Mouse (Mus musculus): ENCODE measurements around the gene Ssx2ip. TPM values are rescaled to one million over a fixed set of nuclear protein-coding genes. Genes with fewer than 3 reads are reported as not detected.

Ssx2ip gene
- polyA plus RNA-seq, 1 experiment from 2014 or later = 33.7 TPM

DNA sequence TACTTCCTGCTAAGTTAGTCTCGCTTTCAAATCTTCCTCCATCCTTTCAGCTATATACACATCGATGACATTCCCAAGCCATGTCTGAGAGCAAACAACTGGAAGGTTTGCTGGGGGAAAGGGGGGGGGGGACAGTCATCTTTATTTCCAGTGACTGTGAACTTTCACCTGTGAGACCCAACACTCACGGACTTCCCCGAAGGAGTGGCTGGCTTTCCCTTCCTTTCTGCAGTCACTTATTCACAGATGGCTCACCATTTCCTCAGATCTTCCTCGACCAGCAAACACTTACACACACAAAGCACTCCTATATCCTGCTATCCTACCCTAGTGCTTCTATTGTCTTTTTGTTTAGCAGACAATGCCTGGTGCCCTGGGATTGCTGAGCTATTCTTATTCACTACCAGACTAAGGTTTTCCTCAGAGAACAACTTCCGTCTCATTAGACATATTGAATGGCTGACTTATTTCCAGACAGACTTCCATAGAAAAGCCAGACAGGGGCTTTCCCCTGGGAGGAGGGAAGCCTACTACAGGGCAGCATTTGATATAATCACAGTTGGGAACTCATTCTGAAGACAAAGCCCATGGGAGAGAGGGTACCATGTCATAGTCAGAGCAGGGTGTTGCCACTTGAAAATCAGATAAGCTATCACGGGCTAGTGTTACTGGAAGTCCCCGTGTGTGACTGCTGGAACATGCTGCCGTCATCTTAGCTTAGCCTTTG is 24.5 kb upstream of the Ssx2ip start:
- Histone ChIP-seq H3K9me3 (0 out of 2 replicates have a peak, but pooled peaks cover 3% of the 10 kb centered on the region), H3K27ac (peak overlapping the region; percentile 65)
- ATAC-seq (ENCODE audit: low FRiP score) = peak; percentile 78

DNA sequence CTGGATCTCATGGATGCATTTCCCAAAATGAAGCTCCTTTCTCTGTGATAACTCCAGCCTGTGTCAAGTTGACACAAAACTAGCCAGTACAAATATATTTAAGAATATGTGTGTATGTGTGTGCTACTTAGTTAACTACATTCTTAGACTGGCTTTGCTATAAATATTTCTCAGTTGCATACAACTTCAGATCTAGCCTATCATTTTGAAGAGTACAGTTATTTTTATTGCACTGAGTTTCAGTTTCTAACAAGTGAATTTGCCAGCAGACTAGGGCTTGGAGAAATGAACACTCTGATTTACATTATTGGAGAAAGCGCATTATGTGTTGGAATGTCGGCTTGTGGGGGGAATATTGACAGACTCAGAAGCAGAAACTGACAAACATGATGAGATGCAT is 23.6 kb upstream of the Ssx2ip start:
- Histone ChIP-seq H3K9me3 (0 out of 2 replicates have a peak, but pooled peaks cover 3% of the 10 kb centered on the region), H3K4me3 (replicated peaks) (no peak overlapping the region), H3K27me3 (peaks cover 14% of the 10 kb centered on the region; the same call in 1 of the 2 replicates), H3K27ac (no peak overlapping the region), H3K9ac (no peak overlapping the region), H3K4me1 (peaks cover 9% of the 10 kb centered on the region), H3K36me3 (replicated peaks) (no peaks in the 10 kb centered on the region), H3K4me2 (no peak overlapping the region)
- 87% methylated on average over 2 of the region's 2 CpGs for WGBS
- no peak for ATAC-seq (ENCODE audit: low FRiP score)

More for the DNA sequence above, 24.5 kb upstream of the Ssx2ip start:
- no peaks in the 10 kb centered on the region for H3K36me3 ChIP-seq (replicated peaks)
- H3K4me2 ChIP-seq = peak overlapping the region; percentile 31
- WGBS = 10% methylated on average over 9 of the region's 9 CpGs
- H3K27me3 ChIP-seq = peaks cover 14% of the 10 kb centered on the region; the same call in 1 of the 2 replicates
- no peak overlapping the region for H3K9ac ChIP-seq
- no peak overlapping the region for H3K4me3 ChIP-seq (replicated peaks)
- peaks cover 14% of the 10 kb centered on the region for H3K4me1 ChIP-seq

DNA sequence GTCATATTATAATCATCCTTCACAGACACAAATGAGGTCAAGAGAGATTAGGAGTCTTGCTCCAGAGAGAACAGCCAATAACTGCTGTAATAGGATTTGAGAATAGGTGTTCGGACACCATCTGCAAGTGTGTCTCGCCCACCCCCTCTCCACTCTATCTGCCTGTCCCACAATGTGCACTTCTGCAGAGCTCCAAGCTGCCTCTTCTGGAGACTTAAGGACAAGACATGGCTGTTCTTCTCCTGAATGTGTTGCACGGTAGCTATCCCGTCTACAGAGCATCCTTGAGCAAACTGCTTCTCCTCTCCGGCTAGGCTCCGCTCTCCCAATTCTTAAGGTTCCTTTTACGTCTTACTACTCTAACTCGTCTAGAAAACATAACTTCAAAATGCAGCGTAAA is 23.0 kb upstream of the Ssx2ip start:
- H3K27ac ChIP-seq = no peak overlapping the region
- H3K4me1 ChIP-seq = peaks cover 9% of the 10 kb centered on the region
- no peak overlapping the region for H3K4me2 ChIP-seq
- H3K36me3 ChIP-seq (replicated peaks) = no peaks in the 10 kb centered on the region
- 93% methylated on average over 9 of the region's 9 CpGs for WGBS
- no peak overlapping the region for H3K4me3 ChIP-seq (replicated peaks)
- peaks cover 14% of the 10 kb centered on the region; the same call in 1 of the 2 replicates for H3K27me3 ChIP-seq
- no peak overlapping the region for H3K9ac ChIP-seq
- H3K9me3 ChIP-seq = 0 out of 2 replicates have a peak, but pooled peaks cover 3% of the 10 kb centered on the region
- no peak for ATAC-seq (ENCODE audit: low FRiP score)

DNA sequence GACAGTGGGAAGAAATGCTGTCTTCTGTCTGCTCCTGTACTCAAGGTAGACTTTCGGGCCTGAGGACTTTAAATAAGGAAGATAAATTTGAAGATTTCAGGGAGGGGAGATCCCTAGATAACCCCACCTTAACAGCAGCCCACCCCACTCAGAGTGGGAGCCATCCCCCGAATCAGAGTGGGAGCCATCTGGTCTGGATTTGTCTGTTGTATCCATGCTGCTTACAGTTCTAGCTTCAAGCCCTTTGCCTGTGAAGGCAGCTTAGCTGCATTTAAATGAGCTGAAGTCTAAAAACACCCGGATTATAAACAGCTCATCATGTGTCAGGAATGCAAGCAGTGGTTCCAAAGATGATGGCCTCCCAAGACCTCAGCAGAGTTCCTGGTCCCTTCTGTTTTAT is 17.6 kb upstream of the Ssx2ip start:
- Histone ChIP-seq H3K27ac (no peak overlapping the region), H3K27me3 (no peaks in the 10 kb centered on the region), H3K4me3 (replicated peaks) (no peak overlapping the region), H3K36me3 (replicated peaks) (no peaks in the 10 kb centered on the region), H3K9me3 (0 out of 2 replicates have a peak, but pooled peaks cover 3% of the 10 kb centered on the region), H3K9ac (no peak overlapping the region), H3K4me1 (0 out of 2 replicates have a peak, but pooled peaks cover 2% of the 10 kb centered on the region), H3K4me2 (no peak overlapping the region)
- no peak for ATAC-seq (ENCODE audit: low FRiP score)
- WGBS = 74% methylated on average over 3 of the region's 3 CpGs

DNA sequence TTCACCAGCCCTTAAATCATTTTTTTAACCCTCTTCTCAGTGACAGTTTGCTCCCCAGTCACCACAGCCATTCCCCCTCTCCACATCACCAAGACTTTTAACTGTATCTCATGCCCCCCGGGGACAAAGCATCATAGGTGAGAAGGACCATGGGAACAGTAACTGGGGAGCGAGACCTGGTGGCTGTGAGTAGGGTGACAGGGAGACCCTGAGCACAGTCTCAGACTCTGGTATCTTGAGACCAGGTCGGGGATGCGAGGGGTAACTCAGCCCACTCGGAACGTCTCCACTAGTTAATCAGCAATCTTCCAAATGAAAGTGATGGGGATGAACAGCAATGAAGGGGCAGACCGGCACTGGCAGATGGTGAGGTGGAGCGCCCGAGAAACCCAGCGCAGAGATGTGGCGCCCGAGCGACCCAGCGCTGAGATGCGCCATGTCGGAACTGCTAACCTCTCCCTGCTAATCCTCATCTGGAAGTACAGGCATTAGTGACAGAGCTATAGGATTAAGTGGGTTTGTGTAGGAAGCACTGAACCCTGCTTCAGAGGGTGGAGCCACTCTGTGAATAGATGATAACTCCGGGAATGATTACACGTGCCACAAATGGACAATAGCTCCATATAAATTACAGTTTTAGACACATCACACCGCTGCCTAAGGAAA is 11.7 kb upstream of the Ssx2ip start:
- no peaks in the 10 kb centered on the region for H3K36me3 ChIP-seq (replicated peaks)
- H3K27ac ChIP-seq = no peak overlapping the region
- H3K4me2 ChIP-seq = peak overlapping the region; percentile 17; the same call in 1 of the 2 replicates
- WGBS = 73% methylated on average over 19 of the region's 19 CpGs
- no peaks in the 10 kb centered on the region for H3K9me3 ChIP-seq
- H3K4me1 ChIP-seq = peaks cover 9% of the 10 kb centered on the region; the same call in 1 of the 2 replicates
- H3K9ac ChIP-seq = no peak overlapping the region
- no peaks in the 10 kb centered on the region for H3K27me3 ChIP-seq
- no peak overlapping the region for H3K4me3 ChIP-seq (replicated peaks)
- peak; percentile 49 for ATAC-seq (ENCODE audit: low FRiP score)

GRCm38 (mm10) chr3:146393641-146394100 is 10.8 kb upstream of the Ssx2ip start:
- Histone ChIP-seq H3K4me3 (replicated peaks) (no peak overlapping the region), H3K27ac (no peak overlapping the region), H3K4me2 (no peak overlapping the region), H3K9ac (no peak overlapping the region), H3K9me3 (no peaks in the 10 kb centered on the region), H3K4me1 (peaks cover 9% of the 10 kb centered on the region; the same call in 1 of the 2 replicates), H3K36me3 (replicated peaks) (no peaks in the 10 kb centered on the region), H3K27me3 (no peaks in the 10 kb centered on the region)
- WGBS = 32% methylated on average over 7 of the region's 7 CpGs
- no peak for ATAC-seq (ENCODE audit: low FRiP score)

DNA sequence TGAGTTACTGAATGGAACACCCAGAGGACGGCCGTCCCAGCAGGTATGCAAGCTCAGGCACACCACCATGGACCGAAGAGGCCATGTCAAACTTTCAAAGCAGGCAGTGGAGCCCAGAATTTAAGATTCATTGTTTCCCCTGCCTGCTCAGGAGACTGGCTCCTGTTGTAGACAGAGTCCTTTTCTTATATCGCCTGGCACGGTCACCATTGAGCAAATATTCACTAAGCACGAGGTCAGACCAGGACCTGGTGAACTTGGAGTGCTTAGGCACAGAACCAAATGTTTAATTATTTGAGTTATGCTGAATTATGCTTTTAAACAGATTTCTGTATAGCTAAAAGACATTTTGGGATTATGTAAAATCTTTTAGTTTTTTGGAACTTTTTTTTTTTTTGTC is 8.2 kb upstream of the Ssx2ip start:
- H3K27me3 ChIP-seq = no peaks in the 10 kb centered on the region
- ATAC-seq (ENCODE audit: low FRiP score) = no peak
- 79% methylated on average over 6 of the region's 6 CpGs for WGBS
- H3K9ac ChIP-seq = no peak overlapping the region
- no peaks in the 10 kb centered on the region for H3K36me3 ChIP-seq (replicated peaks)
- no peak overlapping the region for H3K27ac ChIP-seq
- no peak overlapping the region for H3K4me3 ChIP-seq (replicated peaks)
- H3K4me2 ChIP-seq = no peak overlapping the region
- H3K9me3 ChIP-seq = no peaks in the 10 kb centered on the region
- peaks cover 9% of the 10 kb centered on the region; the same call in 1 of the 2 replicates for H3K4me1 ChIP-seq

DNA sequence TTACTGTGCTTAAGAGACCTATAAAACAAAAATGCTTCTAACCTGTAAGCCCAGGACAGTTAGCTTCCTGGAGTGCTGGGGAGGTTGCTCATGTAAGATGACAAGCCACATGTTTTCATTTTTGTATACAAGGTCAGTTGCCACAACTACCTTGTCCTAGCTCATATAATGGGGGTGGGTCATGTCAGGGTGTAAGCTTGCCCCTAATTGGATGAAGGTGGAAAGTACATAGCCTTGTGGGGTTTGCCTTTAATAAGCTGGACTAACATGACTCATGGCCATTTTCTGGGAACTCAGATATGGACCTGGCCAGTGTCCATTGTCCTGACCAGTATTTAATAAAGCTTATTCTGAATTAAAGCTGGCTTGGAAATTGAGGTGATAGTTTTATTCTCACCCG is 7.5 kb upstream of the Ssx2ip start:
- Histone ChIP-seq H3K4me3 (replicated peaks) (no peak overlapping the region), H3K27ac (no peak overlapping the region), H3K9ac (no peak overlapping the region), H3K4me1 (peaks cover 9% of the 10 kb centered on the region; the same call in 1 of the 2 replicates), H3K36me3 (replicated peaks) (no peaks in the 10 kb centered on the region), H3K9me3 (no peaks in the 10 kb centered on the region), H3K27me3 (no peaks in the 10 kb centered on the region), H3K4me2 (no peak overlapping the region)
- no peak for ATAC-seq (ENCODE audit: low FRiP score)
- WGBS = 92% methylated on average over 1 of the region's 1 CpGs

- Histone ChIP-seq H3K9me3 (peaks cover 4% of the 10 kb centered on the region; the same call in 1 of the 2 replicates), H3K36me3 (replicated peaks) (no peaks in the 10 kb centered on the region), H3K9ac (no peak overlapping the region), H3K27me3 (no peaks in the 10 kb centered on the region), H3K27ac (no peak overlapping the region), H3K4me2 (no peak overlapping the region), H3K4me3 (replicated peaks) (no peak overlapping the region), H3K4me1 (peaks cover 9% of the 10 kb centered on the region; the same call in 1 of the 2 replicates)
- 93% methylated on average over 4 of the region's 4 CpGs for WGBS
- no peak for ATAC-seq (ENCODE audit: low FRiP score)
Observed at GRCm38 (mm10) chr3:146397847-146398246, 6.6 kb upstream of the Ssx2ip start.

DNA sequence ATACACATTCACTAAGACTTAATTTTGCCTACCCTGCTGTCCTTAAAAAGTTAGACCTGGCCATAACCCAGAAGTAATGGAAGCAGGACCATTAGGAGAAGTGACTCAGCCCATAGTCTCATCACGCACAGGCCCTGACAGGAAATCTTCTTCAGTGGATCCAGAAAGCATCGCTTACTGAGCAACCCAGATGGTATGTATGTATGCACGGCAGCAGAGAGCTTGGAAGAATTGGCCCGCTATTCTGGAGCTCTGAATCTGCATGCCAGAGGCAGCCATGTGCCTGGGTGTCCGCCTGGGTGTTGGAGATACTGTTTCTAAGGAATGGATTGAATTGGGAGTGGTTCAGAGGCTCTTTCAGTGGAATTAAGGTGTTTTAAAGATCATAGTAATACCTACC is 5.2 kb upstream of the Ssx2ip start:
- Histone ChIP-seq H3K4me3 (replicated peaks) (no peak overlapping the region), H3K27ac (no peak overlapping the region), H3K27me3 (no peaks in the 10 kb centered on the region), H3K4me1 (peaks cover 4% of the 10 kb centered on the region), H3K9ac (no peak overlapping the region), H3K36me3 (replicated peaks) (no peaks in the 10 kb centered on the region), H3K4me2 (no peak overlapping the region), H3K9me3 (peaks cover 11% of the 10 kb centered on the region; the same call in 1 of the 2 replicates)
- 87% methylated on average over 5 of the region's 5 CpGs for WGBS
- ATAC-seq (ENCODE audit: low FRiP score) = no peak

GRCm38 (mm10) chr3:146403770-146404169 is 672 bp upstream of the Ssx2ip start:
- Histone ChIP-seq H3K4me3 (replicated peaks) (peak overlapping the region; percentile 97), H3K4me1 (peaks cover 34% of the 10 kb centered on the region), H3K9ac (peak overlapping the region; percentile 93), H3K27me3 (no peaks in the 10 kb centered on the region), H3K9me3 (peaks cover 11% of the 10 kb centered on the region; the same call in 1 of the 2 replicates), H3K27ac (peak overlapping the region; percentile 63), H3K4me2 (peak overlapping the region; percentile 87), H3K36me3 (replicated peaks) (no peaks in the 10 kb centered on the region)
- WGBS = 35% methylated on average over 3 of the region's 3 CpGs
- ATAC-seq (ENCODE audit: low FRiP score) = no peak

DNA sequence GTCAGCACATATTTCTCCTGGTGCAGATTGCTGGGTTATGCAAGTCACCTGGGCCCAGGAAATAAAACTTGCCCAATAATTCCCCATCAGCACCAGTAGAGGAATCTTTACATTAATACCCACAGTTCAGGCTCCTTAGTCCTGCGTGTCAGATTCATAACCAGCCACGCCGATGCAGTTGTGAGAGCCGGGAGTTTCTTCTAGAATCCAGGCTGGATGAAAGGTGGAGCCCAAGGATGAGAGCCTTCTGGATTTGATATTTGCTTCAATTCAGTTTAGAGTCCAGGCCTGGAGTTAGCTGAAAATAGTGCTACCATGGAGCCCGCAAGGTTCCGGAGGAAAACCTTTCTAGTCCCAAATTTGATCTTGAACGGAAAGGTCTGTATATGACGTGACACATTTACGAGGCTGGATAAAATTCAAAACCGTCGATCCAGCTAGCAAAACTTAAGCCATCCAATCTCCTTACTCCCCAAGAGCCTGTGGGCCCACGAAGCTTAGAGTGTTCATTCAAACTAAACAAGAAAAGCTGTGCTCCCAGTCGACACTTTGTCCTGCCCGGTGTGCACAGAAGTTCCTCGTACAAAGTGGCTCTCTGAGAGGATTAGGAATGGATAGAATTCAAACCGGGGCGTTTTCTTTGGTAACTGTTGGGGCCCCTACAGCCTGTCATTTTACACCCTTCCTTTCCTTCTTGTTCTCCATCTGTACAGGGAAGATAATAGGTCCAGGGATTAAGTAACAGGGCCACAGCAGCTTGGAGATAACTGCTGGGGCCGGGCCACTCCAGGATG is 968 bp downstream of the Ssx2ip start:
- WGBS = 12% methylated on average over 18 of the region's 18 CpGs
- ATAC-seq (ENCODE audit: low FRiP score) = no peak

More for the DNA sequence above, 968 bp downstream of the Ssx2ip start:
- Histone ChIP-seq H3K4me2 (peak overlapping the region; percentile 87), H3K9ac (peak overlapping the region; percentile 93), H3K27ac (peak overlapping the region; percentile 84), H3K27me3 (no peaks in the 10 kb centered on the region), H3K4me3 (replicated peaks) (peak overlapping the region; percentile 97), H3K4me1 (peaks cover 34% of the 10 kb centered on the region), H3K9me3 (peaks cover 11% of the 10 kb centered on the region; the same call in 1 of the 2 replicates), H3K36me3 (replicated peaks) (0 out of 2 replicates have a peak, but pooled peaks cover 3% of the 10 kb centered on the region)

Data from forebrain, embryonic 12.5 days (tissue).